ENCODE assay signal across 8 mouse cellular contexts in genomic region chr17:80096043-80096719, GRCm38 (mm10). TPM values are rescaled to one million over a fixed set of nuclear protein-coding genes. Genes with fewer than 3 reads are reported as not detected.
DNase-seq lines count a peak whose midpoint lies in the region; ATAC-seq lines count a peak whose summit lies in the region.

No protein-coding gene starts in this region.

- no peaks in the 10 kb centered on the region for H3K36me3 ChIP-seq in intestine, embryonic 16.5 days (ENCODE audit: control insufficient read depth, insufficient read depth, low read length)

- no peaks in the 10 kb centered on the region for H3K9me3 ChIP-seq in intestine, embryonic 16.5 days (ENCODE audit: control insufficient read depth, low read length)

- intact Hi-C loops in left cerebral cortex, postnatal 36 days (cut with DNase I) = no loop called here

- H3K4me3 ChIP-seq in intestine, embryonic 16.5 days (ENCODE audit: low read length) = peak overlapping the region; percentile 20

- peak overlapping the region; percentile 29; the same call in 1 of the 2 replicates for H3K27ac ChIP-seq in intestine, embryonic 16.5 days (ENCODE audit: low read length)

- H3K4me2 ChIP-seq in intestine, embryonic 16.5 days (ENCODE audit: low read depth, low read length) = peak overlapping the region; percentile 41

- ATAC-seq in intestine, embryonic 16.5 days = peak; percentile 79
- ATAC-seq in megakaryocyte progenitor cell, adult 5-6 weeks (replicated peaks; ENCODE audit: poor library complexity) = peak; percentile 73

- no peaks in the 10 kb centered on the region; the same call in 1 of the 2 replicates for H3K4me1 ChIP-seq in intestine, embryonic 16.5 days (ENCODE audit: control insufficient read depth, insufficient read depth, low read length)

- H3K27me3 ChIP-seq in intestine, embryonic 16.5 days (replicated peaks; ENCODE audit: control insufficient read depth, insufficient read depth, low read length) = no peaks in the 10 kb centered on the region

- H3K9ac ChIP-seq in intestine, embryonic 16.5 days (ENCODE audit: low read depth, low read length) = peak overlapping the region; percentile 52

- 11% methylated on average over 20 of the region's 20 CpGs for WGBS in intestine, embryonic 16.5 days

- DNase-seq in adrenal gland, adult (ENCODE audit: inconsistent age in 2 of 2, low spot score in 1 of 2) = peak; percentile 49 to 84
- DNase-seq in embryo, embryonic 10.5 days (ENCODE audit: low spot score) = peak; percentile 82
- DNase-seq in heart, adult 11 months = peak; percentile 94
- peak; percentile 41 for DNase-seq in left cerebral cortex, postnatal 36 days (ENCODE audit: low spot score in 2 of 2)
- DNase-seq in right cerebral cortex, adult 2 months (ENCODE audit: low spot score in 2 of 2) = peak; percentile 38 to 55
- no peak for DNase-seq in spleen, adult 18-20 months

RNA-seq across cellular contexts. Expression of gene Galm, which starts 31.1 kb away (rescaled TPM):
- 101 and 113 TPM in 2 replicates for polyA plus RNA-seq in intestine, embryonic 16.5 days (2015; fragmentation: Nextera tagmentation; extraction: Ambion mirVana)
- 1 to 10 TPM; 2.6 to 2.7 TPM for total RNA-seq in left cerebral cortex, postnatal 36 days (2021)
- total RNA-seq in megakaryocyte progenitor cell, adult 5-6 weeks (2015) = 5.9 and 7.6 TPM in 2 replicates
- 4.5 and 6.7 TPM in 2 replicates for total RNA-seq in megakaryocyte progenitor cell, adult 5-6 weeks (2017)

RNA-seq across cellular contexts. Expression of gene Hnrnpll, which starts 34.0 kb away (rescaled TPM):
- 34.8 and 37.3 TPM in 2 replicates for polyA plus RNA-seq in intestine, embryonic 16.5 days (2015; fragmentation: Nextera tagmentation; extraction: Ambion mirVana)
- total RNA-seq in left cerebral cortex, postnatal 36 days (2021) = 10 to 100 TPM; 51.4 to 58.4 TPM
- 106 and 109 TPM in 2 replicates for total RNA-seq in megakaryocyte progenitor cell, adult 5-6 weeks (2015)
- 55.6 and 61.3 TPM in 2 replicates for total RNA-seq in megakaryocyte progenitor cell, adult 5-6 weeks (2017)

Comparison
In these comparisons a context has a peak if more than half of its experiments do, and no peak if none do; other contexts are left out.
1. DNase-seq: peak in adrenal gland, adult (2 of 2), embryo, embryonic 10.5 days (single experiment), heart, adult 11 months (single experiment), left cerebral cortex, postnatal 36 days (2 of 2) and right cerebral cortex, adult 2 months (2 of 2); none in spleen, adult 18-20 months (0 of 2).